Mouse (Mus musculus) stomach, postnatal 0 days (tissue): ENCODE results near the gene Tanc1.

Experiments
- CTCF ChIP-seq: IDR thresholded peaks from 2 replicates; pipeline ENCODE4 v1.5.1; 2016; ENCODE audit warnings: antibody characterized with exemption, low read depth, mild to moderate bottlenecking, moderate library complexity
- EP300 ChIP-seq: optimal IDR thresholded peaks from 2 replicates; pipeline ENCODE3; 2016; ENCODE audit warnings: antibody characterized with exemption

GRCm38 (mm10) chr2:59699893-59700292, 88.1 kb downstream of the Tanc1 start:
- TF ChIP-seq CTCF (no peak), EP300 (no peak)
